Mouse (Mus musculus) heart, embryonic 15.5 days (tissue): Measurements from ENCODE around the gene Gm17542. TPM values are rescaled to one million over a fixed set of nuclear protein-coding genes. Genes with fewer than 3 reads are reported as not detected.
A peak's percentile ranks its signal among the peaks of the same experiment; 100 is the strongest.
"Not testable (repeated sequence)": the region's sequence is repeated elsewhere in the genome, so short reads cannot be mapped to it uniquely, and the experiment has no call there.

Experiments used
- ATAC-seq: fragments of 200-750 bp; cut with Nextera tagmentation; replicated peaks from 2 replicates; pipeline ENCODE4 v1.8.0; 2017; ENCODE audit warnings: low read depth, moderate TSS enrichment; ENCODE audit not compliant: insufficient number of reproducible peaks, insufficient read depth, low FRiP score
- H3K27ac ChIP-seq: fragments of 300-500 bp; sonication (generic); 2 replicates; pipeline ENCODE4 v1.5.1; 2015; ENCODE audit warnings: mild to moderate bottlenecking, inconsistent platforms
- H3K27me3 ChIP-seq: fragments of 300-500 bp; sonication (generic); 2 replicates; pipeline ENCODE4 v1.6.1; 2015; ENCODE audit warnings: inconsistent platforms
- H3K36me3 ChIP-seq: fragments of 300-500 bp; sonication (generic); 2 replicates; pipeline ENCODE4 v1.6.1; 2015; ENCODE audit warnings: mild to moderate bottlenecking, inconsistent platforms
- H3K4me1 ChIP-seq: fragments of 300-500 bp; sonication (generic); replicated peaks from 2 replicates; pipeline ENCODE4 v1.6.1; 2015; ENCODE audit warnings: inconsistent platforms
- H3K4me2 ChIP-seq: fragments of 300-500 bp; sonication (generic); 2 replicates; pipeline ENCODE4 v1.6.1; 2015; ENCODE audit warnings: inconsistent platforms, mild to moderate bottlenecking, moderate library complexity
- H3K4me3 ChIP-seq: fragments of 300-500 bp; sonication (generic); 2 replicates; pipeline ENCODE4 v1.5.1; 2015; ENCODE audit warnings: mild to moderate bottlenecking, inconsistent platforms
- H3K9ac ChIP-seq: fragments of 300-500 bp; sonication (generic); 2 replicates; pipeline ENCODE4 v1.6.1; 2015; ENCODE audit warnings: mild to moderate bottlenecking, inconsistent platforms
- H3K9me3 ChIP-seq: fragments of 300-500 bp; sonication (generic); replicated peaks from 2 replicates; pipeline ENCODE4 v1.6.1; 2016; ENCODE audit warnings: inconsistent platforms
- WGBS: fragments of 180-500 bp; shearing (Covaris S2); methylation state at CpG from one replicate; pipeline ENCODE4 v1.1.7; 2015; ENCODE audit warnings: mixed read lengths; 5-methylcytosine and 5-hydroxymethylcytosine counted together
- polyA plus RNA-seq: library from polyadenylated mRNA; unstranded; fragments of >200 nt; fragmentation: Nextera tagmentation; extraction: Ambion mirVana; gene quantifications from 2 replicates; pipeline ENCODE4 v1.2.1, GENCODE M21; 2015

Gm17542 gene
- not detected in 2 replicates for polyA plus RNA-seq

DNA sequence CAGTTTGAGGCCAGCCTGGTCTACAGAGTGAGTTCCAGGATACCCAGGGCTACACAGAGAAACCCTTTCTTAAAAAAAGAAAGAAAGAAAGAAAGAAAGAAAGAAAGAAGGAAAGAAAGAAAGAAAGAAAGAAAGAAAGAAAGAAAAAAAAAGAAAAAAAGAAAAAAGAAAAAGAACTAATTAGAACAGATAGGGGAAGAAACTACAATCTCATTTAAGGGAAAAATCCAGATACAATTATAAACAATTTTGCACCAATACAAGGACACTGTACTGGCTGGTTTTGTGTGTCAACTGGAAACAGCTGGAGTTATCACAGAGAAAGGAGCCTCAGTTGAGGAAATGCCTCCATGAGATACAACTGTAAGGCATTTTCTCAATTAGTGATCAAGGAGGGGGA is at the start of gene Gm17542:
TSS of gene Gm17542 (minus strand) at position 101 of the 400 bp plus-strand sequence.
- not testable (repeated sequence) for H3K27me3 ChIP-seq, H3K4me1 ChIP-seq, H3K36me3 ChIP-seq, H3K4me2 ChIP-seq, H3K9ac ChIP-seq, ATAC-seq, H3K4me3 ChIP-seq, H3K27ac ChIP-seq, H3K9me3 ChIP-seq

DNA sequence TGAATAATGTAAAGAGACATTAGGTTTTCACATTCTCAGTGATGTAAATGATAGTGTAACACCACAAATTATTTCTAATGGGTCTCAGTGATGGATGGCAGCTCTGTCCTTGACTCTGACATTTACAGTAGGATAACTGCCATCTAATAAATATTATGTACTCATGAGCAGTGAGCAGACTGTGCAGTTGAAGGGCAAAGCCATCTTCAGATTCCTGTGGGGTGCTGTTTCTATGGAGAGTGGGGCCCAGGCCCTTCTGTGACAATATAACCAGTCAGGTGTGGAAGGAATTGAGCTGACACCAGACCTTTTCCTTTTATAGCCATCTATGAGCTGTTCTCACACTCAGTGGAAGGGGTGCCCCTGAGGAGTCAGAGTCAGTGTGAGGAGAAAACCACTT is 21.8 kb upstream of the Gm17542 start:
- Histone ChIP-seq H3K27me3 (no peaks in the 10 kb centered on the region), H3K9ac (no peak overlapping the region), H3K9me3 (no peaks in the 10 kb centered on the region), H3K4me3 (no peak overlapping the region), H3K4me2 (no peak overlapping the region), H3K36me3 (no peaks in the 10 kb centered on the region), H3K27ac (no peak overlapping the region), H3K4me1 (no peaks in the 10 kb centered on the region)
- ATAC-seq: no peak

DNA sequence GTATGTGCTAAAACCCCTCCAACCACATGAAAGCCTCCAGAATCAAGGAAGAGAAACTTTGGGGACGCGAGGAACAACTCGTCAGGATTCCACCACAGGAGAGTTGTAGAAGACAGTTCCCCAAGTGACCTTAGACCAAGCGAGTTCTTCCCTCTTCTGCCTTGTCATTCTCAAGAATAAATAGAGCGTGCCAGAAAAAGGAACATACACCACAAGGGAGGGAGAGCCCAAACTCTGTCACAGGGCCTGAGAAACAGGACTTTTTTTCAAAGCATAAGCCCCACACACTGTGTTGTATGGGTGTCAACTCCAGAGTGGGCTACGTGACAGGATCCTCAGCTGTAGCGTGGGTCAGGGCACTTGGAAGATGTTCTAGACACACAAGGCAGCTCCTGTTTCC is 20.1 kb upstream of the Gm17542 start:
- WGBS: 82% methylated on average over 7 of the region's 7 CpGs
- H3K27me3 ChIP-seq: no peaks in the 10 kb centered on the region
- no peak overlapping the region for H3K4me2 ChIP-seq
- ATAC-seq: no peak
- H3K9me3 ChIP-seq: no peaks in the 10 kb centered on the region
- H3K4me3 ChIP-seq: no peak overlapping the region
- H3K9ac ChIP-seq: no peak overlapping the region
- H3K27ac ChIP-seq: no peak overlapping the region
- no peaks in the 10 kb centered on the region for H3K4me1 ChIP-seq
- H3K36me3 ChIP-seq: no peaks in the 10 kb centered on the region

DNA sequence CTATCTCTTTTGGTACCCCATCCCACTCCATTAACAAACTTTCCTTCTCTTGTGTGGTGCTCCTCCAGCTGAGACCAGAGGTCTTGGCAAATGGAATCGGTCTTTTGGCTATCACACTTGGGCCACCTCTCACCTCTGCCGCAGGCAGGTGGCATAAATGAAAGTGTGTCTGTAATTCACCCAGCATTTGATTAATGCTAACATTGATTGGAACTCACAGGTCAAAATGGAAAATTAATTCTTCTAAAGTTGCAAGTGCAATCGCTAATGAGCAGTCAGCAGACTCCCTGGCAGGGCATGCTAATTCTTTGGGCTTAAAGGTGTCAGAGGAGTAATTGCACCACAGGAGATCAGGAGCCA is 3.2 kb downstream of the Gm17542 start:
- no peaks in the 10 kb centered on the region for H3K27me3 ChIP-seq
- 50% methylated on average over 3 of the region's 3 CpGs for WGBS
- no peak overlapping the region for H3K27ac ChIP-seq
- H3K36me3 ChIP-seq: no peaks in the 10 kb centered on the region
- ATAC-seq: no peak
- H3K9me3 ChIP-seq: no peaks in the 10 kb centered on the region
- peak overlapping the region; percentile 20 for H3K4me3 ChIP-seq
- H3K9ac ChIP-seq: no peak overlapping the region
- H3K4me2 ChIP-seq: peak overlapping the region; percentile 45
- 0 out of 2 replicates have a peak, but pooled peaks cover 2% of the 10 kb centered on the region for H3K4me1 ChIP-seq

DNA sequence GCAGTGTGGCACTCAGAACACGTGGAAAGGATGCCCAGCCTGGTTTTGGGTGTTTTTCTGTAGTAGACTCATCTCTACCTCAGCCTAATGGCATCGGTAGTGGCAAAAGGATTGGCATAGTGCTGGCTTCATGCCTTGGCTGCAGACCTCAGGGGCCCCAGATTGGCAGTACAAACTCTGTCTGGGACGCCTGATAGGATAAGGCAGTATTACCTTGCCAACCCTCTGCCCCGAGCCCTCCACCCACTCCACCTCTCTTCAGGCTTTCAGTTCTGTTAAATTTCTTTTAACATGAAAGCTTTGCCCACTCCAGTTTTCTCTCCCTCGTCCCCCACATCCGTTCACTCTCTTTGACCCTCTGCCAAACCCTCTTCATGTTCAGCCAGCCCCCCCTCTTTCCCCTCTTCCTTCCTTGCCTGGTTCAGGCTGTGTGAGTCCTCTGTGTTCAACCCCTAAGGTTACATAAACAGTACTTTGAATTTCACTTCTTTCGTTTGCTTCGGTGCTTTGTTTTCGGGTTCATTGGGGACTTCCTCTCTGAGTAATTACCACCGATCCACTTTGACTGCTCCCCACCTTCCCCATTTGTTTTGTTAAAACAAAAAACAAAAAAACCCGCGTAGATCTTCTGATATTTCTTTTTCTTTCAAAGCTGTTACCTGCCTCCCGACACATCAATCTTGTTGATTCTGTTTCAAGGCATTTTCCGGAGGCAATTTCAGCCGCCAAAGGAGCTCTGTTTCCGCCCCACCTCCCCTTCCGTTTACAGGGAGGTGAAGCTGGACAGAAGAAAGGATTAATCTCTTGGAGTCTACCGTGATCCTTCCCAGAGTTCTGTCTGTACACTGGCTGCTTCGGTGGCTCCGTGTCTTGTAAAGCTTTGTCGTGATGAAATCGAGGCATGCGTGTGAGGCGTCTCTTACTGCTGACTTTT is 3.9 kb downstream of the Gm17542 start:
- H3K27ac ChIP-seq: no peak overlapping the region

DNA sequence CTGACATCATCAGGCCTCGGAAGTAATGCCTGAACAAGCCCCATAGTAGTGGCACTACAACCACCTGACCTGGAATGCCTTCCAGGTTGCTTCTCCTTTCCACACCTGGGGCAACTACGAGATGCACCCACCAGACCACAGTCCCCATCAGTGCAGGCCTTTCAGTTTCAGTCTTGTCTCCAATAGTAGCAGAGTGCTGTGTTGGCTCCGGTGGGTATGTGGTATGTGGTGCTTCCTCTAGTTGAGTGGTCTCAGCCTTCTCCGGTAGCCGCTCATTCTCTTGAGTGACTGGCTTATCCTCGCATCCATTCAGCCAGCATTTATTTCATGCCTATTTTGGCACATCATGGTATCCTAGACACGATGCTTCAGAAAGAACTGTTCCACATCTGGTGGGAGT is 4.8 kb downstream of the Gm17542 start:
- Histone ChIP-seq H3K4me3 (no peak overlapping the region), H3K9me3 (no peaks in the 10 kb centered on the region), H3K9ac (no peak overlapping the region), H3K4me2 (no peak overlapping the region), H3K27me3 (no peaks in the 10 kb centered on the region), H3K4me1 (0 out of 2 replicates have a peak, but pooled peaks cover 2% of the 10 kb centered on the region), H3K27ac (no peak overlapping the region), H3K36me3 (no peaks in the 10 kb centered on the region)
- WGBS: 90% methylated on average over 7 of the region's 7 CpGs
- ATAC-seq: no peak

More for the DNA sequence above, 3.9 kb downstream of the Gm17542 start:
- no peak for ATAC-seq
- H3K4me2 ChIP-seq: peak overlapping the region; percentile 45
- no peak overlapping the region for H3K9ac ChIP-seq
- H3K27me3 ChIP-seq: no peaks in the 10 kb centered on the region
- H3K4me3 ChIP-seq: peak overlapping the region; percentile 20
- H3K9me3 ChIP-seq: no peaks in the 10 kb centered on the region
- WGBS: 22% methylated on average over 24 of the region's 24 CpGs
- H3K4me1 ChIP-seq: 0 out of 2 replicates have a peak, but pooled peaks cover 2% of the 10 kb centered on the region
- no peaks in the 10 kb centered on the region for H3K36me3 ChIP-seq

DNA sequence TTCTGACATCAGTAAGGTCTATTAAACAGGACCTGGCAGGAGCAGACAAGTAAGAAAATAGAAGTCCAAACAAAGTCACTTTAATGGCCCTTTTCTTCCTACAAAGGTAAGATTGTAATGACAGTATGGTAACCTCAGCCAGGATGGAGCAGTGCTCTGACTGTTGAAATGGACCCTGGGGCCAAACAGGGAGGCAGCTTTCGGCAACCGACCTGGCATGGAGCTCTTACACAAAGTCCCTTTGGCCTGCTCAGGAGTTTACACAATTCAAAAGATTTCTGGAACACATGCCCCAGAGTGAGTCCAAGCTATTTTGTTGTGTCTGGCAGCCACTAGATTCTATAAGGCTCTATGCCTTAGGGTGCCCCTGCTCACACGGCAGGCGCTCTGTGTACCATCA is 9.0 kb downstream of the Gm17542 start:
- Histone ChIP-seq H3K36me3 (no peaks in the 10 kb centered on the region), H3K4me3 (no peak overlapping the region), H3K27me3 (no peaks in the 10 kb centered on the region), H3K9me3 (no peaks in the 10 kb centered on the region), H3K9ac (no peak overlapping the region), H3K4me1 (0 out of 2 replicates have a peak, but pooled peaks cover 2% of the 10 kb centered on the region), H3K27ac (no peak overlapping the region), H3K4me2 (no peak overlapping the region)
- no peak for ATAC-seq
- 85% methylated on average over 4 of the region's 4 CpGs for WGBS

DNA sequence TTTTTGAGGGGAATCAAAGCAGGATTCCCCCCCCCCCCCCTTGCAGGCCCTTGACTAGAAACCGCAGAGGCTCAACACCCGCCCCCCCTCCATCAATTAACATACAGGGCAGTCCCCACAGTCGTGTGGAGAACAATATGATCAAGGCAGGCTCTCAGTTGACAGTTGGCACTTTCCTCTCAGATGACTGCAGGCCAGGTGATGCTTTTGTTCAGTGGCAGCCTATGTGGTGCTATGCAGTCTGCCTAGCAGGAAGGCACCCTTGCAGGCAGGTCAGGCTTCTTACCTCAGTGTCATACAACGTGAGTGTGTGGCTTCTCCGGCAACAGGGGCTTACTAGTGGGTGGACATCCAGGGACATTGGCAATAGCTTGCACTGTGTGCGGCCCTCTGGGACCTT is 17.4 kb downstream of the Gm17542 start:
- Histone ChIP-seq H3K9ac (no peak overlapping the region), H3K9me3 (no peaks in the 10 kb centered on the region), H3K27me3 (no peaks in the 10 kb centered on the region), H3K4me1 (no peaks in the 10 kb centered on the region), H3K27ac (no peak overlapping the region), H3K4me2 (no peak overlapping the region), H3K36me3 (no peaks in the 10 kb centered on the region), H3K4me3 (no peak overlapping the region)
- ATAC-seq: no peak
- WGBS: 52% methylated on average over 6 of the region's 6 CpGs

DNA sequence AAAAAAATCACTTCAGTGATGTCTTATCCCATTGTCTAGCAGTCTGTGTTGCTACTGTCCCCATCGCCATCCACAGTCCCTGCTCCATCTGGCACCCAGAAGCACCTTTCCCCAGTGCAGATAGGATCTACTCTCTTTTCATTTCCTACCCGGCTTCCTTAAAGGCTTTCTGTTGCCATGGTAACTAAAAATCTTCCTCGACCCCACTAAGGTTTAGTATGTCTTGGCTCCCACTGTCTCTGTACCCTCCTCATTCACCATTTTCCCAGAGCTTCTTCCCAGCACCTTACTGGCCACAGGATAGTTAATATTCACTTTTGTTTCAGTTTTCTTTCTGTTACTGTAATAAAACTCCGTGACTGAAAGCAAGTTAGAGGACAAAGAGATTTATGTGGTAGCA is 17.9 kb downstream of the Gm17542 start:
- Histone ChIP-seq H3K9ac (no peak overlapping the region), H3K9me3 (no peaks in the 10 kb centered on the region), H3K36me3 (no peaks in the 10 kb centered on the region), H3K27me3 (no peaks in the 10 kb centered on the region), H3K27ac (no peak overlapping the region), H3K4me2 (no peak overlapping the region), H3K4me1 (no peaks in the 10 kb centered on the region), H3K4me3 (no peak overlapping the region)
- no peak for ATAC-seq
- WGBS: 41% methylated on average over 4 of the region's 4 CpGs

DNA sequence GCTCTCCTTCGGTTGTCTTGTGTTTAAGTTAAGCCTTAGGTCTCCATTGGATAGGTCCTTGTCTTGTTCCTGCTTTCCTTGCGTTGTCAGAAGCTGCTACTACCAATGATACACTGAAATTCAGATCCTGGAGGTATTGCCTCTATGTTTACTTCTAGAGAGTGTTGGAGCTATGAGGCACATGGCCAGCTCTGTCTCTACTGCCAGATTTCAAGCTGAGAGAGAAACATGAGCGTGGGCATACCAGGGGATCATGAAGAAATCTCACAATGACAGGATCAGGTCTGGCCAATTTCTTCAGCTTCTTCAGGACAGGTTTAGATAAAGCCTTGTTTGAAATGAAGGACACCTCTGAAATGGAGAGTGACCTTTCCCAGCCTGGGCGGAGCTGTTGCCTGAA is 19.1 kb downstream of the Gm17542 start:
- Histone ChIP-seq H3K4me1 (no peaks in the 10 kb centered on the region), H3K36me3 (no peaks in the 10 kb centered on the region), H3K4me3 (no peak overlapping the region), H3K9ac (no peak overlapping the region), H3K27ac (no peak overlapping the region), H3K9me3 (no peaks in the 10 kb centered on the region), H3K27me3 (no peaks in the 10 kb centered on the region), H3K4me2 (no peak overlapping the region)
- no peak for ATAC-seq
- 68% methylated on average over 4 of the region's 4 CpGs for WGBS

DNA sequence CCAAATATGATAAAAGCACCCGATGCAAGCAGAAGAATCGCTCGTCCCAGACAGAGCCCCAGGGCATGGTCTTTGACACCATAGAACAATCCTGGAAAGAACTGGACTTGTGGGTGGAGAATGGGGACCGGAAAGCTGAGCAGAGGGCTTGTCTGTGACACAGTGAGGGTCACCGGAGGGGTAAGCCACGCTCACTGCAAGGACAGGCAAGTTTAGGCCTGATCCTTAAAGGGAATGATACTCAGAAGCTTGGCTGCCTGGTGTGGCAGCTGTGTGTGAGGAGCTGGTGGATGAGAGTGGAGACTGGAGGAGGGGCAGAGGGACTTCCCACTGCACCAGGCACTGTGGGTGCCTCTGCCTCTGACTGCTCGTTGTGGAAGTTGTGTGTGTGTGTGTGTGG is 27.0 kb downstream of the Gm17542 start:
- Histone ChIP-seq H3K36me3 (no peaks in the 10 kb centered on the region), H3K27me3 (no peaks in the 10 kb centered on the region), H3K4me1 (no peaks in the 10 kb centered on the region), H3K4me3 (no peak overlapping the region), H3K9ac (no peak overlapping the region), H3K9me3 (no peaks in the 10 kb centered on the region), H3K27ac (no peak overlapping the region), H3K4me2 (no peak overlapping the region)
- 64% methylated on average over 7 of the region's 7 CpGs for WGBS
- no peak for ATAC-seq

DNA sequence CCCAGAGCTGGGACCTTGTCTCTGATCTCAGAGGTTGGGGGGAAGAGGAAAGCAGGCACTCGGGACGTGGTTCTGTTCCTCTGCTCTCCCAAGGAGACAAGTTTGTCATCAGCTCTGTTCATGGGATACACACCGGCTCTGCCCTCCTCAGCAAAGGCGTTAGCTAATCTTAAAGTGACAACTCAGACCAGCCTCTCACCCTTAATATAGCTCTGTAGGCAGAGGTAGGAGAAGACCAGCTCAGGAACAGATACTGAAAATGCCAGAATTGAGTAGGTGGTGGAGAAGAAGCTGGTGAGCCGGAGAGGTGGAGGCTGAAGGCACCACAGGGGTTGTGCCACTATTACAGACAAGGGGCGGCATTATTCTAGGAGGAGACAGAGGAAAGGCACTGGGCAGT is 38.7 kb downstream of the Gm17542 start:
- no peak for ATAC-seq
- no peak overlapping the region for H3K4me2 ChIP-seq
- no peak overlapping the region for H3K9ac ChIP-seq
- H3K27me3 ChIP-seq: peaks cover 11% of the 10 kb centered on the region
- H3K4me1 ChIP-seq: peaks cover 4% of the 10 kb centered on the region; the same call in 1 of the 2 replicates
- no peak overlapping the region for H3K4me3 ChIP-seq
- no peak overlapping the region for H3K27ac ChIP-seq
- no peaks in the 10 kb centered on the region for H3K9me3 ChIP-seq
- no peaks in the 10 kb centered on the region for H3K36me3 ChIP-seq
- 63% methylated on average over 6 of the region's 6 CpGs for WGBS
